Mouse (Mus musculus): ENCODE data around the gene Gnpat. TPM values are rescaled to one million over a fixed set of nuclear protein-coding genes. Genes with fewer than 3 reads are reported as not detected.

Gene Gnpat
- polyA plus RNA-seq, 2 experiments: 94.8 to 95.1 TPM

DNA sequence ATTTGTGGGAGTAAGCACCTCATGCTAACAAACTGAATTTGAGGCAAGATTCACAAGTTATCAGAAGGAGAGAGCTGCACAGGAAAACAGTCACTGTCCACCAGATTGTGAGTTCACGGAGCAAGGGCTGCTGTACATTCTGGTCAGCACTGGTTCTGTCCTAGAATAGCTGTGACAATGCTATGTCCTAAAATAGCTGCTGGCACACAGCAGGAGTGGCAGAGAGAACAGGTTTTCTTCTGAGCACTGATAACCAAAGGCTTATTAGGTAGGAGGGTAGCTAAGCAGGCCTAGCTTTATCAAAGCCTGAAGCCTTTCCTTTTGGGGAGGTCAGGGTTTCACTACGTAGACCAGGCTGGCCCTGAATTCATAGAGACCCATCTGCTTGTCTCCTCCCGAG is 2.6 kb upstream of the Gnpat start:
- TF ChIP-seq POLR2A (IDR thresholded peaks at IDR 0.05; ENCODE audit: borderline replicate concordance, extremely low read depth, insufficient read depth, insufficient read length): no peak

DNA sequence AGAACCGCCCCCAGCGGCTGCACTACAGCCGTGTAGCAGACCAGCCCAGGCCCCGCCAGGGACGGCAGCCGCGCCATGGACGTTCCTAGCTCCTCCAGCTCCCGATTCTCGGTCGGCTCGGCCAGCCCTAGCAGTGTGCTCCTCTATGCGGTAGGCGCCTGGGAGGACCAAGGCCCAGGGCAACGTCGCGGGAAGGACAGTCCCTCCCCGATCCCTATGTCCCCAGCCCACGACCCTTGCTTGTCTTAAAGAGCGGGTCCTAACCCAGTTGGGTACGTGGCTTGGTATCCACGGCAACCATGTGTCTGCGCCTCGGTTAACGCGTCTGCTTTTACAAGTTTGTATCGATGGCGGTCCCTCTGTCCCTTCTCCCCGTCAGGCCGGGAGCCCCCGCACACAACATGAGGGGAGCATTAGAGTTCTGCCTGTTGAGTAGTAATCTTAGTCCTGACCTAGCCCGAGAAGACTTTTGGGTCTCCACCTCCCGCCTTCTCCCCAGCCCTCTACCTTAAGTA is 387 bp downstream of the Gnpat start:
- no peak for DNase-seq (ENCODE audit: low spot score)
- peak; percentile 75; the same call in 1 of the 2 replicates for ATAC-seq (ENCODE audit: low FRiP score, low read depth)
- Histone ChIP-seq H3K4me2 (replicated peaks; ENCODE audit: low read depth, low read length, severe bottlenecking) (peak overlapping the region; percentile 77), H3K27me3 (ENCODE audit: control insufficient read depth, insufficient read depth, low read length) (no peaks in the 10 kb centered on the region), H3K9ac (ENCODE audit: low read depth, low read length, severe bottlenecking) (peak overlapping the region; percentile 95), H3K9me3 (ENCODE audit: control insufficient read depth, low read length) (no peaks in the 10 kb centered on the region), H3K4me1 (ENCODE audit: control insufficient read depth, insufficient read depth, low read length) (peaks cover 9% of the 10 kb centered on the region), H3K36me3 (ENCODE audit: control insufficient read depth, insufficient read depth, low read length) (peaks cover 27% of the 10 kb centered on the region), H3K27ac (replicated peaks; ENCODE audit: low read depth, low read length) (peak overlapping the region; percentile 90), H3K4me3 (replicated peaks; ENCODE audit: low read length) (peak overlapping the region; percentile 96)
- TF ChIP-seq POLR2A (IDR thresholded peaks at IDR 0.05; ENCODE audit: borderline replicate concordance, extremely low read depth, insufficient read depth, insufficient read length): no peak
- under 1% methylated on average over 33 of the region's 33 CpGs for WGBS

More for the DNA sequence above, 2.6 kb upstream of the Gnpat start:
- Histone ChIP-seq H3K4me3 (replicated peaks; ENCODE audit: low read length) (no peak overlapping the region), H3K4me1 (ENCODE audit: control insufficient read depth, insufficient read depth, low read length) (peaks cover 9% of the 10 kb centered on the region), H3K4me2 (replicated peaks; ENCODE audit: low read depth, low read length, severe bottlenecking) (no peak overlapping the region), H3K27me3 (ENCODE audit: control insufficient read depth, insufficient read depth, low read length) (no peaks in the 10 kb centered on the region), H3K27ac (replicated peaks; ENCODE audit: low read depth, low read length) (no peak overlapping the region), H3K36me3 (ENCODE audit: control insufficient read depth, insufficient read depth, low read length) (peaks cover 57% of the 10 kb centered on the region), H3K9me3 (ENCODE audit: control insufficient read depth, low read length) (peaks cover 6% of the 10 kb centered on the region; the same call in 1 of the 2 replicates), H3K9ac (ENCODE audit: low read depth, low read length, severe bottlenecking) (no peak overlapping the region)
- DNase-seq (ENCODE audit: low spot score): no peak
- WGBS: 90% methylated on average over 3 of the region's 3 CpGs
- ATAC-seq (ENCODE audit: low FRiP score, low read depth): no peak

DNA sequence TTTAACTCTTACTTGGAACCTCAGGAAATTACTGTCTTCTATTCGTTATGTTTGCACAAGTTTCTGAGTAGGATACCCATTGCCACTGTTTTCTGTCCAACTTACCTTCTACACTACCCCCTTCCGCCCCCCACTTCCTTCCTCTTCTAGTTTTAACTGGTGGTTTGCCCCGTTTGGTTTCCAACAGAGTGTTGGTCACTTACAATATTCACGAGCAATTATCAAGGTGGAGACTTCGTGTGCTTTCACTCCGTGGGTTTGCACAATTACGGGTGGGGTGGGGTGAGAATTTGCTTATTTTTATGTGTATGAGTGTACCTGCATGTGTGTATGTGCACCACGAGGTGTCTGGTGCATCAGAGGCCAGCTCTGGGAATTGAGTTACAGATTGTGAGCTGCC is 896 bp downstream of the Gnpat start:
- DNase-seq (ENCODE audit: low spot score): no peak
- H3K4me2 ChIP-seq (replicated peaks; ENCODE audit: low read depth, low read length, severe bottlenecking): peak overlapping the region; percentile 77
- WGBS: 14% methylated on average over 8 of the region's 8 CpGs
- peak overlapping the region; percentile 96 for H3K4me3 ChIP-seq (replicated peaks; ENCODE audit: low read length)
- no peaks in the 10 kb centered on the region for H3K27me3 ChIP-seq (ENCODE audit: control insufficient read depth, insufficient read depth, low read length)
- no peak for ATAC-seq (ENCODE audit: low FRiP score, low read depth)
- H3K36me3 ChIP-seq (ENCODE audit: control insufficient read depth, insufficient read depth, low read length): peaks cover 22% of the 10 kb centered on the region
- H3K9me3 ChIP-seq (ENCODE audit: control insufficient read depth, low read length): no peaks in the 10 kb centered on the region
- peaks cover 9% of the 10 kb centered on the region for H3K4me1 ChIP-seq (ENCODE audit: control insufficient read depth, insufficient read depth, low read length)
- H3K27ac ChIP-seq (replicated peaks; ENCODE audit: low read depth, low read length): peak overlapping the region; percentile 90; the same call in 1 of the 2 replicates
- H3K9ac ChIP-seq (ENCODE audit: low read depth, low read length, severe bottlenecking): peak overlapping the region; percentile 95
- no peak for TF ChIP-seq POLR2A (IDR thresholded peaks at IDR 0.05; ENCODE audit: borderline replicate concordance, extremely low read depth, insufficient read depth, insufficient read length)

DNA sequence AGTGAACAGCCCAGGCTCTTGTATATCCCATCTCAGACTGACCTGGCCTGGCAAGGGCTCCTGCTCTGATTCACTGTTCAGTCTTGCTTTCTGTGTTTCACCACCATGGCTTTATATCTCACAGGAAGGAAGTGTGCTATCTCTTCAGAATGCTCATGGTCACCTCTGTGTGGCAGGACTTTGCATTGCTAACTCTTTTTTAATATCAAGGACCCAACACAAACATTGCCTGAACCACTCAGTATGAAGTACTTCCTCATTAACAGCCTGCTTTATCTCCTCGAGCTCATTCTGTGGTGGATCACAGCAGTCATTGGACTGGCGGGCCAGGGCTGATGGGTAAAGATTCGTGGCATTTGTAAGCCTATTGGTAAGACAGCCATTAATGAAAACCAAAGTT is 3.8 kb downstream of the Gnpat start:
- Histone ChIP-seq H3K4me1 (ENCODE audit: control insufficient read depth, insufficient read depth, low read length) (peaks cover 9% of the 10 kb centered on the region), H3K4me2 (replicated peaks; ENCODE audit: low read depth, low read length, severe bottlenecking) (no peak overlapping the region), H3K27me3 (ENCODE audit: control insufficient read depth, insufficient read depth, low read length) (no peaks in the 10 kb centered on the region), H3K36me3 (ENCODE audit: control insufficient read depth, insufficient read depth, low read length) (peaks cover 11% of the 10 kb centered on the region), H3K9ac (ENCODE audit: low read depth, low read length, severe bottlenecking) (no peak overlapping the region), H3K27ac (replicated peaks; ENCODE audit: low read depth, low read length) (no peak overlapping the region), H3K9me3 (ENCODE audit: control insufficient read depth, low read length) (no peaks in the 10 kb centered on the region), H3K4me3 (replicated peaks; ENCODE audit: low read length) (no peak overlapping the region)
- 82% methylated on average over 3 of the region's 3 CpGs for WGBS
- ATAC-seq (ENCODE audit: low FRiP score, low read depth): no peak
- TF ChIP-seq POLR2A (IDR thresholded peaks at IDR 0.05; ENCODE audit: borderline replicate concordance, extremely low read depth, insufficient read depth, insufficient read length): no peak
- DNase-seq (ENCODE audit: low spot score): no peak

DNA sequence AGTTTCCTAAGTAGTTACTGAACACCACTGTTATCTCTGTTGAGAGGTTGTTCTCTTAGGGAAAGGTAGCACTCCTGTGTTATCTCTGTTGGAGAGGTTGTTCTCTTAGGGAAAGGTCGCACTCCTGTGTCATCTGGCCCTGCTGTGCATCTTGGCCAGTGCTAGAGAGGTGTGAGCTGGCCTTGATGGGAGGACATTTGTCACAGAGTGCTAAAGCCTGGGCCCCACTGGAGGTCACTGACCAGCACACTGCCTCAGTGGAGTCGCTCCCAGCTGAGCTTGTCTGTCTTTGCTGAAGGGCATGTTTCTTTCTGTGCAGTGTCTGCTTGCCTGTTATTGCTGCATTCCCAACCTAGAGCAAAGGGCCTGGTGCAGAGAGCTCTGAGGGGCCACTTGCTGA is 4.3 kb downstream of the Gnpat start:
- TF ChIP-seq POLR2A (IDR thresholded peaks at IDR 0.05; ENCODE audit: borderline replicate concordance, extremely low read depth, insufficient read depth, insufficient read length): no peak
- Histone ChIP-seq H3K27ac (replicated peaks; ENCODE audit: low read depth, low read length) (no peak overlapping the region), H3K9me3 (ENCODE audit: control insufficient read depth, low read length) (no peaks in the 10 kb centered on the region), H3K27me3 (ENCODE audit: control insufficient read depth, insufficient read depth, low read length) (no peaks in the 10 kb centered on the region), H3K36me3 (ENCODE audit: control insufficient read depth, insufficient read depth, low read length) (peaks cover 15% of the 10 kb centered on the region), H3K9ac (ENCODE audit: low read depth, low read length, severe bottlenecking) (no peak overlapping the region), H3K4me1 (ENCODE audit: control insufficient read depth, insufficient read depth, low read length) (peaks cover 9% of the 10 kb centered on the region), H3K4me2 (replicated peaks; ENCODE audit: low read depth, low read length, severe bottlenecking) (no peak overlapping the region), H3K4me3 (replicated peaks; ENCODE audit: low read length) (no peak overlapping the region)
- DNase-seq (ENCODE audit: low spot score): no peak
- no peak for ATAC-seq (ENCODE audit: low FRiP score, low read depth)
- 36% methylated on average over 2 of the region's 2 CpGs for WGBS

Data from limb, embryonic 14.5 days (tissue).